Mouse (Mus musculus) liver, embryonic 14.5 days (tissue): Measurements from ENCODE around the gene Adcyap1r1.

ENCODE experiments used
- CTCF ChIP-seq: IDR thresholded peaks from 2 replicates; pipeline ENCODE4 v1.5.1; 2016; ENCODE audit warnings: antibody characterized with exemption, low read depth, control low read depth
- EP300 ChIP-seq: IDR thresholded peaks from 2 replicates; pipeline ENCODE4 v1.6.1; 2016; ENCODE audit warnings: antibody characterized with exemption, low read depth

- TF ChIP-seq CTCF (no peak), EP300 (no peak)
Measured at GRCm38 (mm10) chr6:55432121-55432520, 19.7 kb upstream of the Adcyap1r1 start.
